Mouse (Mus musculus): ENCODE data around the gene Alyref2. TPM values are rescaled to one million over a fixed set of nuclear protein-coding genes. Genes with fewer than 3 reads are reported as not detected.

Alyref2 gene
- polyA plus RNA-seq (2015; fragmentation: Illumina TruSeq; extraction: RNeasy Lipid Tissue Mini Kit (QIAGEN cat#74804); ENCODE audit: insufficient read depth, low replicate concordance): 4.5 TPM

GRCm38 (mm10) chr1:171503250-171503591 is at the start of gene Alyref2:
Alyref2 (plus strand) TSS chr1:171503478.

GRCm38 (mm10) chr1:171535194-171535593 is 31.9 kb downstream of the Alyref2 start, which contains the start of gene Itln1:
Itln1 (minus strand) TSS chr1:171535294.

Other genes starting within 250 kb of the Alyref2 start
- gene B4galt3, start 233.2 kb upstream of the Alyref2 start, polyA plus RNA-seq (2015; fragmentation: Illumina TruSeq; extraction: RNeasy Lipid Tissue Mini Kit (QIAGEN cat#74804); ENCODE audit: insufficient read depth, low replicate concordance): 34.0 TPM
- 47.6 TPM for gene Ppox, start 222.3 kb upstream of the Alyref2 start, polyA plus RNA-seq (2015; fragmentation: Illumina TruSeq; extraction: RNeasy Lipid Tissue Mini Kit (QIAGEN cat#74804); ENCODE audit: insufficient read depth, low replicate concordance)
- 52.7 TPM for gene Usp21, start 215.5 kb upstream of the Alyref2 start, polyA plus RNA-seq (2015; fragmentation: Illumina TruSeq; extraction: RNeasy Lipid Tissue Mini Kit (QIAGEN cat#74804); ENCODE audit: insufficient read depth, low replicate concordance)
- gene Ufc1, start 208.5 kb upstream of the Alyref2 start, polyA plus RNA-seq (2015; fragmentation: Illumina TruSeq; extraction: RNeasy Lipid Tissue Mini Kit (QIAGEN cat#74804); ENCODE audit: insufficient read depth, low replicate concordance): 87.4 TPM
- gene Dedd, start 174.3 kb upstream of the Alyref2 start, polyA plus RNA-seq (2015; fragmentation: Illumina TruSeq; extraction: RNeasy Lipid Tissue Mini Kit (QIAGEN cat#74804); ENCODE audit: insufficient read depth, low replicate concordance): 31.1 TPM
- gene Nit1, start 157.8 kb upstream of the Alyref2 start, polyA plus RNA-seq (2015; fragmentation: Illumina TruSeq; extraction: RNeasy Lipid Tissue Mini Kit (QIAGEN cat#74804); ENCODE audit: insufficient read depth, low replicate concordance): 43.5 TPM
- 72.7 TPM for gene Pfdn2, start 157.8 kb upstream of the Alyref2 start, polyA plus RNA-seq (2015; fragmentation: Illumina TruSeq; extraction: RNeasy Lipid Tissue Mini Kit (QIAGEN cat#74804); ENCODE audit: insufficient read depth, low replicate concordance)
- not detected for gene Klhdc9, start 142.7 kb upstream of the Alyref2 start, polyA plus RNA-seq (2015; fragmentation: Illumina TruSeq; extraction: RNeasy Lipid Tissue Mini Kit (QIAGEN cat#74804); ENCODE audit: insufficient read depth, low replicate concordance)
- gene Nectin4, start 133.4 kb upstream of the Alyref2 start, polyA plus RNA-seq (2015; fragmentation: Illumina TruSeq; extraction: RNeasy Lipid Tissue Mini Kit (QIAGEN cat#74804); ENCODE audit: insufficient read depth, low replicate concordance): 1.7 TPM
- gene Arhgap30, start 114.5 kb upstream of the Alyref2 start, polyA plus RNA-seq (2015; fragmentation: Illumina TruSeq; extraction: RNeasy Lipid Tissue Mini Kit (QIAGEN cat#74804); ENCODE audit: insufficient read depth, low replicate concordance): 257 TPM
- 64.6 TPM for gene Usf1, start 92.2 kb upstream of the Alyref2 start, polyA plus RNA-seq (2015; fragmentation: Illumina TruSeq; extraction: RNeasy Lipid Tissue Mini Kit (QIAGEN cat#74804); ENCODE audit: insufficient read depth, low replicate concordance)
- 12.3 TPM for gene Tstd1, start 84.6 kb upstream of the Alyref2 start, polyA plus RNA-seq (2015; fragmentation: Illumina TruSeq; extraction: RNeasy Lipid Tissue Mini Kit (QIAGEN cat#74804); ENCODE audit: insufficient read depth, low replicate concordance)
- 14.6 TPM for gene F11r, start 65.9 kb upstream of the Alyref2 start, polyA plus RNA-seq (2015; fragmentation: Illumina TruSeq; extraction: RNeasy Lipid Tissue Mini Kit (QIAGEN cat#74804); ENCODE audit: insufficient read depth, low replicate concordance)
- gene Itln1, start 31.8 kb downstream of the Alyref2 start, polyA plus RNA-seq (2015; fragmentation: Illumina TruSeq; extraction: RNeasy Lipid Tissue Mini Kit (QIAGEN cat#74804); ENCODE audit: insufficient read depth, low replicate concordance): not detected
- gene Cd244a, start 55.7 kb downstream of the Alyref2 start, polyA plus RNA-seq (2015; fragmentation: Illumina TruSeq; extraction: RNeasy Lipid Tissue Mini Kit (QIAGEN cat#74804); ENCODE audit: insufficient read depth, low replicate concordance): 43.6 TPM
- gene Ly9, start 103.9 kb downstream of the Alyref2 start, polyA plus RNA-seq (2015; fragmentation: Illumina TruSeq; extraction: RNeasy Lipid Tissue Mini Kit (QIAGEN cat#74804); ENCODE audit: insufficient read depth, low replicate concordance): 142 TPM
- gene Slamf7, start 149.6 kb downstream of the Alyref2 start, polyA plus RNA-seq (2015; fragmentation: Illumina TruSeq; extraction: RNeasy Lipid Tissue Mini Kit (QIAGEN cat#74804); ENCODE audit: insufficient read depth, low replicate concordance): 85.5 TPM
- 307 TPM for gene Cd48, start 178.5 kb downstream of the Alyref2 start, polyA plus RNA-seq (2015; fragmentation: Illumina TruSeq; extraction: RNeasy Lipid Tissue Mini Kit (QIAGEN cat#74804); ENCODE audit: insufficient read depth, low replicate concordance)